Mouse (Mus musculus): ENCODE measurements at regions not wholly inside any gene's neighbourhood (a gene's known extent, or its start where the extent isn't known, plus 50 kb on each side); places are given as distances from the start of the nearest gene placed in this dataset.
"Not testable (repeated sequence)": the region's sequence is repeated elsewhere in the genome, so short reads cannot be mapped to it uniquely, and the experiment has no call there.

DNA sequence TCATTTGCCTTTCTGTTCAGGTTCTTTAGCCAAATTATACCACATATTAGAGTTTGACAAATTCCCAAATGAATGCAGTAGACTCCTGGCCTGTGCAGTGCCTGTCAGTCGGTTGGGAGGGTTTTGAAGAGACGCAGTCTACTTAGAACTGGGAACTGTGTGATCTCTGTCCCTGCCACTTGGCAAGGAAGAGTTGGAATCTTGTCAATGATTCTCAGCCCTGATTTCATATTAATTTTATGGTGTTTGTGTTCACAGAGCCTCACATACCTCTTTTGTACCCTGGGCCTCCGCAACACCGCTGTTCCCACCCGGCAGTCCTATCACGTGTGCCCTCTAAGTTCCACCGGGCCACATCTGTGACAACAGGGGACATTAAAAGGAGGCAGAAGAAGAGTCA lies 149.8 kb upstream of the Ddhd1 start:
- DNase-seq = no peak

DNA sequence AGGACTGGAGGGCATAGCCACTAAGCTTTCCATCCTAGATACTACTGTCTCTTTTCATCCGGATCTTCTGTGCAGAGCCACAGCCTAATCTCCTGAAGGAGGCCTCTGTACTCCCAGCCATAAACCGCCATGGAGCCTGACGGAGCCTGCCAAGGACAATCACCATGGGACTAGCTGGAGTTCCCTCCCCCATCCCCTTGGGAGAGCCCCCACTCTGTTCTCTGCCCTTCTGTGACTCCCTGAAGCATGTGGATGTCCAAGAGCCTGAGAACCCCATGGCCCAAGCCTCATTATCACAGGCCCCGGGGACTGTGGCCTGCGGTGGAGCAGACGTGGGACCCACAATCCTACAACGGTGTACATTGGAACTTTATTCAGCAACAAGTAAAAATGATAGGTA lies 151.5 kb upstream of the Ddhd1 start:
- no peak for DNase-seq

DNA sequence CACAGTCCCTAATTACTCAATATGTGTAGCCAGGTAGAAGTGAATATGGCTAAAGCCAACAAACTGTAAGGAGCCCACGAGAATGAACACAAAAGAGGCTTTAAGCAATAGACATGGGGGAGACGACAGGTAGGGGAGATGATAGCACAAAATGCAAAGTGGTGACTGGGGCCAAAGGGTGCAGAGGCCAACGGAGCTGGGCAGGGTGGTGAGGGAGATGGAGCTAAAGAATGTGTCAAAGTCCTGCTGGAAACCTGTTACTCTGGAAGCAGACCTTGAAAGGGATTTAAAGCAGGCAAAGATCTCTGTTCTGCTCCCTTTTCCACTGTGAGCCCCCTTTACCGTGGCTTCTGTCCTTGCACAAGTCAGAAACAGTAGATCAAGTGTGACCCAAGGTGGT lies 152.2 kb upstream of the Ddhd1 start:
- DNase-seq = no peak

DNA sequence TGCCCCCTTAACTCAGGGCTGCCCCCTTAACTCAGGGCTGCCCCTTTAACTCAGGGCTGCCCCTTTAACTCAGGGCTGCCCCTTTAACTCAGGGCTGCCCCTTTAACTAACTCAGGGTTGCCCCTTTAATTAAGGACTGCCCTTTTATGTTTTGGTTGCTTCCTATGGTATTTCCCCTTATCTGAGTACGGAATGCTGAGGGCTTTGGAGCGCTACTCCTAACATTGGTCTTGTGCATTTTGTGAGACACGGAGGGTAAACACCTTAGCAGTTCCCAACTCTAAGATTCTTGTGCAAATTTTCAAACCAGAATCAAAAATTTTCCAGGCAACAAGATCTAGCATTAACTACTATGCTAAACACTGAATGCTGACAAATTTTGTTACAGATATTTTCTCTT lies 152.7 kb upstream of the Ddhd1 start:
- DNase-seq = no peak

DNA sequence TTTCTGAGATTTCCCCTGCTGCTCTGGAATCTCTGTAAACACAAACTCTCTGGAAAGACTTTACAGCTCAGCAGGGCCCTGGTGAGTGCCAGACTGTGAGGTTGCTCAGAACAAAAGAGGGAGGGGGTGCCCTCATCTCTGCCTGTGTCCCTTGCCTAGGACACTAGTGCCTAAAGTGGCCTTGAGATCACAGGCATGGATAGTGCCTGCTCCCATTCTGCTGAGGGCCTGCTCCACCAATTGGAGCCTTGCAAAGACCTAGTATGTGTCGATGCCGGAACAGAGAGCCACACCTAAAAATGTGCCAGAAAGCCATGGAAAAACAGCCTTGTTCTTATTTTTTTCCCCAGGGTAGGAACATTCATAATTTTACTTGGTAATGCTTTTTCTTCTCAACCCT lies 157.7 kb upstream of the Ddhd1 start:
- DNase-seq = no peak

DNA sequence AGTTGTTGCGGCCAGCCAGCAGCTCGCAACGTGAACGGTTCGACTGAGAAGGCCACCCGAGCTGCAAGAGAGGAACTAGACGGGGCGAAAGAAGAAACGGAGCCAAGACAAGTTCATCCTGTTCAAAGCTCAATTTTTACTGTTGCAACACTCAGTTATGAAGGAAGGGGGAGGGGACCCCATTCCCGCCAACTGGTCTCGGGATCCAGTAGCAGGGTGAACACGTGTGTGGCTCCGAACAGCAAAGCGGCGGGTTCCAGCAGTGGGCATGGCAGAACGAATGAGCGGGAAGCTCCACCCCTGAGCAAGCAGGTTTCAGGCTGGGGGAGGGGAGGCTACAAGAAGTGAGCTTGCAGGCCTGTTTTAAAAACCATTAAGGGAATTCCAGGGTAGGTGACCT lies 158.7 kb upstream of the Ddhd1 start:
- DNase-seq = not testable (repeated sequence)

DNA sequence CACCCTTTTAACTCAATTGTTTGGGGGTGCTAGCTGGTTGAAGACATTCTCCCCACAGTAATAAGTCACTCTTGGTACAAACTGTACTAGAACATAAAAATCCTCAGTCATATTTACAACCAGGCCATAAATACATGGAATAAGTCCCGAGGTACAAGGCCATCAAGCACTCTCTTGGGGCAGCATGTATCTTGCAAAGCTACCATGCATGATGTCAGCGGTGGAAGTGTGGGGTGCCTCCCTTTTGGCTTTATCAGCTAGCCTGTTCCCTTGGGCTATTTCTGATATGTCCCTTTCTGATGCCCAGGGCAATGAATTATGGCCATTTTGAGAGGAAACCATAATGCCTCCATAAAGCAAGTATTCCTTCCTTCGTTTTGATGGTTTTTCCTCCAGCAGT lies 159.8 kb upstream of the Ddhd1 start:
- DNase-seq = no peak

DNA sequence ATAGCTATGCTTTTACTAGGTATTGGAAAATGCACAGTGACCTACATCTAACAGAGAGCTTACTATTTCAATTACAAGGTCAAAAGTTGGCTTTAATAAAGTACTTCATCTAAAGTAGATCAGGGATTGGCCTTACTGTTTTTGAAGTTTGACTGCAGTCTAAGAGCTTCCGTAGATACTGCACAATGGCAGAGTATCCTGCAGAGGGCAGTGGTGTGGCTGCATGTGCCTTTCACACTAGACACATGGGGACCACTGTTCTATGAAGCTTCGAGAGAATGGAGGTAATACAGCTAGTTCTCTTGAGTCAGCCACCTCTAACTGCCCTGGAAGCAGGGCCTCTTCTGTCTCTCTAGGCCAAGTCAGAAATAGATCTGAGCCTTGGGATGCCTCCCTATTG lies 166.7 kb upstream of the Ddhd1 start:
- no peak for DNase-seq

DNA sequence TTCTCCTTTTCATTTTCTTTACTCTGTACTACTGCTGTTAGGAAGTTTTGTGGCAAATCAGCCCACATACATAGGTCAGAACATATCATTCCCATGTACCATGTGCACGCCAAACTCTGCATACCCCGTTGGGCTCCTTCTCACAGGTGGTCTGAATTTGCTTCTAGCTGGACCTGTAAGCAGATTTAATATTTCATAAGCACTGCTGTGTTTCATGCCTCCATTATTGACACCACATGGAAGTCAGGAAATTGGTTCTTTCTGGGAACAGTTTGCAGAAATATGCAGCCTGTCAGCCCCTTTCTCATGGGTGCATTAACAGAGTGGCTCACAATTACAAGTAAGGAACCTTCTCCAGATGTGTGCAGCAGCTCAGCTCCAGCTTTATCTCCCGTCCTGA lies 168.1 kb upstream of the Ddhd1 start:
- no peak for DNase-seq

DNA sequence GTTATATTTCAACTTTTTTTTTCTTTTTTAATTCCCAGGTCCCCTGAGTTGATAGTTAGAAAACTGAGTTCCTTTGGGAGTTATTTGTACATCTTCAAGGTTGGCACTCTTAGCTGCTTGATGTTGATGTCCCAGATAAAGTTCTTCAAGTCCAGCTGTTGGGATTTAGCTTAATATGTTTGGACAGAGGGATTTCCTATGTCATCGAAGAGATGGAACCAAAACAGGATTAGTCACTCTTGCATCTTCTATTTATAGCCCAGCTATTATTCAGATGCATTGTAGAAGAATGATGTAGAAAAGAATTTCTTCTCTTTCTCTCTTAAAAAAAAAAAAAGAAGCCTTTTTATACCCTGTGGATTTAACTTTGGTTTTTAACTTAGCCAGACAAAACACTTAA lies 169.2 kb upstream of the Ddhd1 start:
- DNase-seq = no peak

DNA sequence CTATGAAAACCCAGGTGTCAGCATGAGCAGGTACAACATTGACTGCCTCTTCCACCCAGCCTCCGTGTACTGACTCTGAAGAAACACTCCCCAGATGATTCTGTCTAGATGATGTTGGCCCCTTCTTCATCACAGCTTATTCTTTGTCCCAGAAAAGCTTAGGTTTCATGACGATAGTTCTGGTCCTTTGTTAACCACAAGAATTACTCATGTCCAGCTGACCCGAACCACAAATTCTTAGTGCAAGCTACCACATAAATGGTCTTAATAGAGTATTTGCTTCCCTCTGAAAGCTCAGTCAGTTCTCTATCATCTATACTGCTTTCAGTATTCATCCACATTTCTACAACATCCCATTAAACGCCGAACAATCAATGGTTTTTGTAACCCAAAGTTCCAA lies 172.5 kb upstream of the Ddhd1 start:
- no peak for DNase-seq

DNA sequence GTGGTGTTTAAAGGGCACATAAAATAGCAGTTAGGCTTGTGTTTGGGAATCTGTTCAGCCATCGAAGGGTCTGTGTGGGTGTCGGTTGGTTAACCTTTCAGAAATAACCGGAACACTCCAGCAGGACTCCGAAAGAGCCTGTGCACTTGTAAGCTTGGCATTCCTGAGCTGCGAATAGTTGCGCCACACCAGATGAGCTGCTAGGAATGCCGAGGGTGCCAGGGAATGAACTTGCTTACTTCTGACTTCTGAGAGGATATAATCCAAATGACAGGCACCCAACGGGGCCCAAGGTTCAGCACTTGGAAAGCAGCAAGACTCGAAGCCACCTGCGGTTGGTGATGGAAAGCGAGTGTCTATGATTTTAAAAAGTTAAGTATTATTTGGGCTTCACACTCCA lies 179.1 kb upstream of the Ddhd1 start:
- peak; percentile 38 to 75 for DNase-seq

DNA sequence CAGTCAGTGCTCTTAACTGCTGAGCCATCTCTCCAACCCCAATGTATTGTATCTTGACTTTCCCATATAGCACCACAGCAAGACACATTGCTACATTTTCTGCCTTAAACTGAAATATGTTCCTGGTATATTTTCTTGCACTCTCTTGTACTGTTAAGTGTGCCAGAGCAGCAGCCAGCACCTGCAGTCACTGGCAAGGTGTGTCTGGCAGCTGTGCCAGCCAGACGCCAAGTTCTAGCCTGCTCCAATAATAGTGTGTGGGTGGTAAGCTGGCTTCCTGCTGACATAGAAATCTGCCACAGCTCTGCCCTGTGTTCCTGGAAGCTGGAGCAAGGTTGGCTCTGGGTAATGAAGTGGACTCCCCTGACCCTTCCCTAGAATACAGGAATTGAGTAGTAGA lies 185.9 kb upstream of the Ddhd1 start:
- DNase-seq = no peak

DNA sequence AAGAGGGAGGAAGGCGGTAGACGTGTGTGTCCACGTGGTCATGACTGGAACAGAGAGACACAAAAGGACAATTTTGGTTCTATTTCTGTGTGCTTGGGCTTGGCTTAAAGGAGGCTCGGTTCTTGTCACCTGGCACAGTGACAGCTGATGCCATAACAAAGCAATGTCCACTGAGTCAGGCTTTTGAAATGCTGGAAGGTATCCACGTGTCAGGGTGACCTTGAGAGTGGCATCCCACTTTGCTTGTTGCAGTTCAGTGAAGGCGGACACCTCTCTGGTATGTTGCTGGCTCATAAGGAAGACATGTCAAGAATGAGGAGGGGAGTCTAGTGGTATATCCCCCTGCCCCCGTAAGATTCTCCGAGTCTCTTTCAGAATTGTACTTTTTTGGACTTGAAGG lies 192.6 kb upstream of the Ddhd1 start:
- DNase-seq = no peak

DNA sequence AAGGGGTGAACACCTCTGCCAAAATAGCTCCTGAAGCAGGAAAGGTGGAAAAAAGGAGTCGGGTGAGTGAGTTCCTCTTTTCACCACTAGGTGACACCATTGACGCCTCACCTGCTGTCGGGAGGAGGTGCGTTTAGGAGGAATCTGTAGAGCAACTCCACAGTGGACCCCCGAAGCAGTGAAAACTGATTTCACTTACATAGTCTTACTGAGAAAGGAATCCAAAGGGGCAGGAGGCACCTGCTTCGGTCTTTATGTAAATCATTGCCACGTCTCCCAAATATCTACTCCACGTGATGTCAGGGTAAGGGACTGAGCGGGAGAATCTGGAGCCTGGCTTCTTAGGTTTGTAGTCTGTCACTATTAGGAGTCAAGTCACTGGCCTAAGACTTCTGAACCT lies 220.5 kb upstream of the Ddhd1 start:
- peak; percentile 26 to 57 for DNase-seq

DNA sequence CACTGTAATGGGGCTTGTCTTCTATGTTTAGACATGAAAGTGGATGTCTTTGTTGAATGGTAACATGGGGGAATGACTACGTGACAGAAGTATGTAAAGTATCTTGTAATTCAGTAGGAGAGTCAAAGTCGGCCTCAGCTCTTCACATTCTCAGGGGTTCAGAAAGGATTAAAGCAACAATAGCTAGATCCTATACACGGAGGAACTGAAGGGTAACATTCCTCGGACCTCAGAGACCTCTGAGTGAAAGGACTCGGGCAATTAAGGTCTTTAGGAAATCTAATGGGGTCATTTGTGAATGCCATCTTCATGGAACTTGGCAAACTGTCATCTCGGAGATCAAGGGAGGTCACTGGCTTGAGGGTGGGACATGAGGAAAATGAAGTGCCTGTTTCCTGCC lies 262.8 kb upstream of the Ddhd1 start:
- peak; percentile 23 to 24 for DNase-seq

DNA sequence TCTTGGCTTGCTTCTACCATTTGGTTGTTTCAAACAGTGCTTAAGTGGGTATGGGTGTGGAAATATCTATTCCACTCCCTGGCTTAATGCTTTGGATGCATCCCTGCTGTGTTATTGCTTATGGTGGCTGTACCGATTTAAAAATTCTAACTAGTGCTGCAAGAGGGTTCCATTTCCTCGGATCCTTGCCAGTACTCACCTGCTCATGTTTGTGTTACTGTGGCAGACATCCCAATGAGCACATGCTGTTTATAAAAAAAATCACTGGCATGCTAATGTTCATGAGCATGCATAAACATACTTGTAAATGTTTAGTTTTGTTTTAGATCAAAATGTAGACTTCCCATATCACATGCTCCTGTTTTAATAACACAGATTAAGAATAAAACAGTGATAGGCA lies 285.6 kb upstream of the Ddhd1 start:
- no peak for DNase-seq

DNA sequence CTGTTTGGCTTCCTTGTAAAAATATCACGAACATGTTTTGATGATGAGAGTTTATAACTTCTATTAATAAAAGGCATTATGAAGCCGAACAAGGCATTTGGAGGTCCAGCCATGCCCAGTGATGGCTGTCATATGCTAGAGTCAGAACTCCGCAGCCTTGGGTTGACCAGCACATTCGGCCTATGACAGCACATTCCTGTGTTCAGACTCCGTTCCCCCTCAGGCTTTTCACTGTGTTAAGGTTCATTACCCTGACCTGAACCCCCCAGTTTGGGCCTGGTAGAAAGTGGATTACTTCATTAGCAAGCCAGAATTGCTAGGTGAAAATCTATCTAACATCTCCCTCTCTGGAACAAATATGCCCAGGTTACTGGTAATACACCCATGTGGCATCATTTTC lies 286.2 kb upstream of the Ddhd1 start:
- DNase-seq = no peak

DNA sequence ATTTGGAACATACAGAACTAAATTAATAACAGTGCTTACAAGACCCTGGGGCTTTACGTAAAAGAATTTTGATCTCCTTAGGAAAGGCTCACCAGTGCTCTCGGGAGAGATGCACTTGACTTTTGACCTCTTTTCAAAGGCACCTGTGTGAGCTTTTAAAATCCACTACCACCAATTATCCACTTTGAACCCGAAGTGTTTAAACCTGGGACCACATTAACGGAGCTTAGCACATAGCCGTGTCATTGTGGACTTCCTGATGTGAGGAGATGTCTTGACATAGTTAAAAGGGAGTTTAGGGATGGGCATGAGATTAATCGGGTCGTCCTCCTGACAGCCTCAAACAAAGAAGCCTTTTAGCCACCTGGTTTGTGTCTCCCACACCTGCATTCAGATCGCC lies 286.6 kb upstream of the Ddhd1 start:
- no peak for DNase-seq

DNA sequence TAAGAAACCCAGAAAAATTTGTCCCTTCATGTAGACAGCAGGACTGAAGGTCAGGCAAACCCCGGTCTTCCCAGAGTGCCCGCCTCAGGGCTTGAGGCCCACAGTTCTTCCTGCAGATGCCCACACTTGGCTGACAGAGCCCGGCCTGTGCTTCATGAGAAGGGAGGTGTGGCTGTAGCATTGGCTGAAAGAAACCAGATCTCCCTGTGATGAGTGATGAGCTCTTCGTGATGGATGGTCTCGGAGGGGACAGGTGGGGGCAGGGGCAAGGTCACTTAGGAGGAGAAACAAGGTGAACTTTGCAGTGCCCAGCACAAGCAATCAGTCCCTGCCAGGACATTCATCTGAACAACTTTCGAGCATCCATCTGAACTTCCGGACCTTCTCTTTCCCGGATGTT lies 298.7 kb upstream of the Ddhd1 start:
- no peak for DNase-seq

DNA sequence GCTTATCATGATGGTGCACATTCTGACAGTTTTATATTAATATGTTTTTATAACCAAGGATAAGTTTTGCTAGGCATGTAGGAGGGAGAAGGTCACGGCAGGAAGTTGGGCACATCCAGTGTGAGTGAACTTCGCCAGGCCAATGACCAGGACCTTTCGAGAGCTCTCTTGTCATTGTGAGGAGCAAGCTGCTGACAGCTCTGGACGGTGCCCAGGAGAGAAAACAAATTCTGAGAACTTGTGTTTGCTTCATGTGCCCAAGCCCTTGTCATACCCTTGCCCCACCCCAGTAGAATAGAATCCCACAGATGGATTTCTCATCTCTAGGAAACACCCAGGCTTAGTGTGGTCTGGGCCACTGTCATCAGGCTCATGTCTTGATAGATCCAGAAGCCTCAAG lies 304.5 kb upstream of the Ddhd1 start:
- DNase-seq = no peak

DNA sequence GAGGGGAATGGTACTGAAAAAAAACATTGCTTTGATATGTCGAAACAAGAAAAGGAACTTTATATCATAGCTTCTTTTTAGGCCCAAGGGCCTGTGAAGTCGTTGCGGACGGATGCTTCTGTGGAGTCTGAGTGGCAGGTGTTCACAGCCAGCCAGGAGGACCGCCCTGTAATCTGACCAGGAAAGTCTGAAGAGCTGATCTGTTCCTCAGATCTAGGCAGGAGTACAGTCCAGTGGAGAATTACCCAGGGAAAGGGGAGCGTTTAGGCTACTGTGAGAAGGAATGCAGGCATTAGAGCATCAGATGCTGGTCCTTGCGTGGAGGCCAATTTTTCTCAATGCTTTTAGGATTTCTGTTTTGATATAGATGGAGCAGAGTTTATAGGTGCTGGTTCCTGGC lies 306.1 kb upstream of the Ddhd1 start:
- DNase-seq = no peak

DNA sequence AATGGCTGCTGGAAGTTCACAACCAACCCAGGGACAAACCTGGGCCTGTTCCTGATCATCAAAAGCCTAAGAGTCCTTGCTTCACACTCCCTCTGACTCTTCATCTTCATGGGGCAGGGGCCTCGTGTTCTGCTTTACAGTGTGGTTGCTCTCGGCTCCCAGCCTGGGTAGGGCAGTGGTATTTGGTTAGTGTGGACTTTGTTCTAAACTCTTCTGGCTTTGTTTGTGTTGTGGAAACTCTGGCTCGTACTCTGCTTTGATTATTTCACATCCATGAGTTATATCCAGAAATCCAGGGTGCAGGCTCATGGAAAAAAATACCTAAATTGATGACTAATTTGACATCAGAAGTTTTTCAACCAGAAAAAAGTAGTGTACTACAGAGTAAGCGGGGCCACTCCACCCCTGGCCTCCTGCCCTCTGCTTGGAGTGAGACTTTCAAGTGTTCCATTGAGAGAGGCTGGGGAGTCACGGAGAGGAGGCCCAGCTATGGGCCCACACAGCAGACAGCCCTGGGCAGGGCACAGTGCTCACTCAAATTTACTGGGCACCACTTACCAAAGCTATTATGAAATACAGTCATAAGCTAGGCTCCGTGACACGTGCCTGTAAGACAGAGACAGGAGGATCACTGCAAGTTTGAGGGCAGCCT lies 325.4 kb upstream of the Ddhd1 start:
- DNase-seq = peak; percentile 62 to 81

DNA sequence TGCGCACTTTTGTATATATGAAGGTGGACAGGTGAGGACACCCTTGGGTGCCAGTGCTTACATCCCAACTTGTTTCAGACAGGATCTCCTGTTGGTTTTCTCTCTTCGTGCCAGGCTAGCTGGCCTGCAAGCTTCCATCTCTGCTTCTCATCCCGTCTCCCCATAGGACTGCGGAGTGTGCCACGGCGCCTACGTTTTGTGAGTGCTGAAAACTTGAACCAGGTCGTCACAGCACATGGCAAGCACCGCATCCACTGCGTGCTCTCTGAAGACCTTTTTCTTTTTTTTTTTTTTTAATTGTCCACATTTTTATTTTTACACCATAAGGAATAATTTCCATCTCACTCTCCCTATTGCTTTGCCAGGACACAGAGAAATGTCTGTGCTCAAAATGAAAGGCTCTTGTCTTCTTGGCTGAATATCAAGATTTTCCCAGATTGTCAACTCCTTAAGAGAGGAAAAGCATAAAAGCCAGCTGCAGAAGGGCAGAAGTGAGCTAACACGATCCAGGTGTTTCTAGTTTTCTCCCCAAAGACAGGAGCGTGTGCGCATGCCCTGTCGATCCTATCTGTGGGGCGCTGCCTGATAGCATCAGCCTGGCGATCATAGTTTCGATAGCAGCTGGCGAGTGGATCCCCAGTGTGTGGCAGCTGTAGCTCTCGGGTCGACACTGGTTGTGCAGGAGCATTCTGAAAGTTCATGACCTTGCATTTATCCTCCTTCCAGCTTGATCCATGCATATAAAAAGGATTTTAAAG lies 326.4 kb upstream of the Ddhd1 start:
- DNase-seq = peak; percentile 43 to 80
